In the genomic region with DNA sequence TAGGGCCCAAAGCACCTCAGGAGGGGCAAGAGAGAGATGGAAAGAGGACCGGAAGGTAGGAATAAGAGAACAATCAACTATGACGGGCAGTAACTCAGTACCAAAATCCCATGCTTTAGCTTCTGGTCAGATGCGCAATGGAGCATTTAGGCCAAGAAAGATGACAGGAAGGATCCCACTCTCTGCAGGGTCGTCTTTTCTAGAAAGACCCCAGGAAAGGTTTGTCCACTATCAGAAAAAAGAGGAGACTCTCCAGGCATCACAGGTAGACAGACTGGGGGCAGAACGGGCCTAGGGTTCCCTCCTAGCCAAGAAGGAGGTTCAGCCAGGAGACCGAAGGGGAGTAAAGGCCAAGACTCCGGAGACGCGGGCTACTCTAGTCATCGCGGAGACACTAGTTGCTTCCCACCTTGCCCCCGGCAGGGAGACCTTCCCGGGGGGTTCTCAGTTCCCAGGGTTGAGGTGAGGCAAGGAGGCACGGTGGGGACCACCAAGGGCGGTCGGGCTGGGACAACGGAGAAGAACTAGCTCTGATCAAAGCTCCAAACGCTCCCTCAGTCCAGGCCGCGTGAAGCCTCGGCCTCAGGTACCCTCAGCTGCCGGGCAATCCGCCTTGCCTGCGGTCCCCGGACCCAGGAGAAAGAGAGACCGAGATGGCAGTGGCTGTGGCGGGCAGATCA, we compare ENCODE assay signal across 8 mouse cellular contexts. TPM values are rescaled to one million over a fixed set of nuclear protein-coding genes. Genes with fewer than 3 reads are reported as not detected.
A peak's percentile ranks its signal among the peaks of the same experiment; 100 is the strongest.
DNase-seq lines count a peak whose midpoint lies in the region; ATAC-seq and TF ChIP-seq lines count a peak whose summit lies in the region.

No protein-coding gene starts in this region.

- H3K36me3 ChIP-seq in G1E (replicated peaks): peaks cover 55% of the 10 kb centered on the region
- H3K36me3 ChIP-seq in forebrain, embryonic 11.5 days (ENCODE audit: control insufficient read depth, insufficient read depth, low read length): peaks cover 2% of the 10 kb centered on the region; the same call in 1 of the 2 replicates
- peaks cover 11% of the 10 kb centered on the region; the same call in 1 of the 2 replicates for H3K36me3 ChIP-seq in hindbrain, postnatal 0 days (ENCODE audit: insufficient read depth, low read length)
- H3K36me3 ChIP-seq in lung, embryonic 16.5 days (ENCODE audit: control insufficient read depth, insufficient read depth, low read length): no peaks in the 10 kb centered on the region; the same call in 1 of the 2 replicates

- peak overlapping the region; percentile 94 for H3K9ac ChIP-seq in forebrain, embryonic 11.5 days (ENCODE audit: low read length)
- peak overlapping the region; percentile 98 for H3K9ac ChIP-seq in hindbrain, postnatal 0 days (replicated peaks; ENCODE audit: low read length)
- H3K9ac ChIP-seq in lung, embryonic 16.5 days (ENCODE audit: low read length): peak overlapping the region; percentile 97

- peak overlapping the region; percentile 76 for H3K4me2 ChIP-seq in forebrain, embryonic 11.5 days (ENCODE audit: low read depth, low read length, severe bottlenecking)
- H3K4me2 ChIP-seq in hindbrain, postnatal 0 days (ENCODE audit: low read depth, low read length): peak overlapping the region; percentile 99
- H3K4me2 ChIP-seq in lung, embryonic 16.5 days (ENCODE audit: low read depth, low read length): peak overlapping the region; percentile 75

- peak overlapping the region; percentile 96 for H3K4me3 ChIP-seq in G1E (ENCODE audit: low read depth, low read length)
- H3K4me3 ChIP-seq in forebrain, embryonic 11.5 days (ENCODE audit: low read depth, low read length): peak overlapping the region; percentile 94
- H3K4me3 ChIP-seq in hindbrain, postnatal 0 days (ENCODE audit: low read length): peak overlapping the region; percentile 92
- H3K4me3 ChIP-seq in lung, embryonic 16.5 days (ENCODE audit: low read length): peak overlapping the region; percentile 92

- DNase-seq in gastrocnemius, postnatal 25 days: peak; percentile 13
- DNase-seq in gastrocnemius, postnatal 10 days: no peak
- DNase-seq in G1E (ENCODE audit: low spot score): peak; percentile 9
- DNase-seq in forebrain, embryonic 11.5 days (ENCODE audit: low spot score): no peak
- DNase-seq in hindbrain, postnatal 0 days (ENCODE audit: low spot score): peak; percentile 3
- peak; percentile 37 for DNase-seq in spleen, adult 12 weeks (ENCODE audit: low spot score)

- no peaks in the 10 kb centered on the region for H3K27me3 ChIP-seq in G1E (ENCODE audit: insufficient read depth, low read length)
- H3K27me3 ChIP-seq in forebrain, embryonic 11.5 days (ENCODE audit: control insufficient read depth, insufficient read depth, low read length): no peaks in the 10 kb centered on the region
- H3K27me3 ChIP-seq in hindbrain, postnatal 0 days (ENCODE audit: insufficient read depth, low read length): no peaks in the 10 kb centered on the region
- H3K27me3 ChIP-seq in lung, embryonic 16.5 days (ENCODE audit: control insufficient read depth, insufficient read depth, low read depth, low read length): no peaks in the 10 kb centered on the region

- 2% methylated on average over 26 of the region's 27 CpGs for WGBS in forebrain, embryonic 11.5 days
- WGBS in hindbrain, postnatal 0 days: 2% methylated on average over 27 of the region's 27 CpGs
- 1% methylated on average over 27 of the region's 27 CpGs for WGBS in lung, embryonic 16.5 days

- peaks cover 57% of the 10 kb centered on the region for H3K4me1 ChIP-seq in G1E (ENCODE audit: insufficient read depth, low read depth, low read length)
- peaks cover 6% of the 10 kb centered on the region; the same call in 1 of the 2 replicates for H3K4me1 ChIP-seq in forebrain, embryonic 11.5 days (replicated peaks; ENCODE audit: control insufficient read depth, insufficient read depth, low read length)
- H3K4me1 ChIP-seq in hindbrain, postnatal 0 days (ENCODE audit: insufficient read depth, low read length): 0 out of 2 replicates have a peak, but pooled peaks cover 8% of the 10 kb centered on the region
- peaks cover 15% of the 10 kb centered on the region for H3K4me1 ChIP-seq in lung, embryonic 16.5 days (replicated peaks; ENCODE audit: control insufficient read depth, insufficient read depth, low read length)

- no peak for ATAC-seq in G1E (ENCODE audit: extremely low read depth, insufficient number of reproducible peaks, low FRiP score, poor library complexity, severe bottlenecking)
- ATAC-seq in forebrain, embryonic 11.5 days (replicated peaks; ENCODE audit: low FRiP score): no peak; the same call in 1 of the 2 replicates
- peak; percentile 1; the same call in 1 of the 2 replicates for ATAC-seq in hindbrain, postnatal 0 days
- 0 out of 2 replicates have a peak, but pooled peaks have one; percentile 0 for ATAC-seq in lung, embryonic 16.5 days (ENCODE audit: low read depth)
- no peak for ATAC-seq in CD4-positive, CD25-positive, alpha-beta regulatory T cell, adult 4 months

- TF ChIP-seq CTCF in G1E (IDR thresholded peaks at IDR 0.05; ENCODE audit: low read depth, low read length): no peak
- no peak for TF ChIP-seq CTCF in hindbrain, postnatal 0 days (IDR thresholded peaks at IDR 0.05; ENCODE audit: low read depth)

- H3K27ac ChIP-seq in forebrain, embryonic 11.5 days (ENCODE audit: low read depth, low read length): peak overlapping the region; percentile 66; the same call in 1 of the 2 replicates
- H3K27ac ChIP-seq in hindbrain, postnatal 0 days: peak overlapping the region; percentile 93
- H3K27ac ChIP-seq in lung, embryonic 16.5 days (ENCODE audit: low read length): peak overlapping the region; percentile 67

- no peaks in the 10 kb centered on the region for H3K9me3 ChIP-seq in G1E (replicated peaks)
- H3K9me3 ChIP-seq in forebrain, embryonic 11.5 days (ENCODE audit: control insufficient read depth, low read length): no peaks in the 10 kb centered on the region
- no peaks in the 10 kb centered on the region for H3K9me3 ChIP-seq in hindbrain, postnatal 0 days (ENCODE audit: low read length)
- H3K9me3 ChIP-seq in lung, embryonic 16.5 days (ENCODE audit: control insufficient read depth, low read length): no peaks in the 10 kb centered on the region

RNA-seq across cellular contexts. Expression of a gene that starts 0.8 kb away (rescaled TPM):
- total RNA-seq in gastrocnemius, postnatal 25 days (2021): 1 to 10 TPM; 7.3 to 7.9 TPM
- total RNA-seq in gastrocnemius, postnatal 10 days (2021): 1 to 10 TPM; 7.0 to 9.3 TPM
- 14.8 and 17.9 TPM in 2 replicates for total RNA-seq in G1E (2014; fragmentation: Nextera tagmentation)
- total RNA-seq in G1E (2017): 6.9 and 7.6 TPM in 2 replicates
- polyA plus RNA-seq in G1E (2012): 43.8 and 61.3 TPM in 2 replicates
- 18.1 and 19.2 TPM in 2 replicates for polyA plus RNA-seq in forebrain, embryonic 11.5 days (2014; fragmentation: Nextera tagmentation; extraction: Ambion mirVana)
- total RNA-seq in hindbrain, postnatal 0 days (2014; rRNA removed): 12.4 and 15.2 TPM in 2 replicates
- polyA plus RNA-seq in hindbrain, postnatal 0 days (2015; fragmentation: Nextera tagmentation; extraction: Ambion mirVana): 14.0 and 15.5 TPM in 2 replicates
- polyA plus RNA-seq in lung, embryonic 16.5 days (2015; fragmentation: Nextera tagmentation; extraction: Ambion mirVana): 15.6 and 16.2 TPM in 2 replicates
- polyA plus RNA-seq in CD4-positive, CD25-positive, alpha-beta regulatory T cell, adult 4 months (2017; shearing (Covaris generic)): 1 to 10 TPM; 3.6 to 6.5 TPM

RNA-seq across cellular contexts. Expression of a gene that starts 23.6 kb away (rescaled TPM):
- 10 to 100 TPM; 64.0 to 76.2 TPM for total RNA-seq in gastrocnemius, postnatal 25 days (2021)
- total RNA-seq in gastrocnemius, postnatal 10 days (2021): 100 to 1,000 TPM in 1 of 2 experiments, 10 to 100 TPM in 1; 89.9 to 102 TPM
- total RNA-seq in G1E (2014; fragmentation: Nextera tagmentation) (26.8 and 36.6 TPM in 2 replicates), G1E (2017) (30.6 and 32.9 TPM in 2 replicates)
- 14.3 and 15.8 TPM in 2 replicates for polyA plus RNA-seq in G1E (2012)
- polyA plus RNA-seq in forebrain, embryonic 11.5 days (2014; fragmentation: Nextera tagmentation; extraction: Ambion mirVana): 108 and 117 TPM in 2 replicates
- total RNA-seq in hindbrain, postnatal 0 days (2014; rRNA removed): 94.4 and 106 TPM in 2 replicates
- 143 and 154 TPM in 2 replicates for polyA plus RNA-seq in hindbrain, postnatal 0 days (2015; fragmentation: Nextera tagmentation; extraction: Ambion mirVana)
- 112 and 120 TPM in 2 replicates for polyA plus RNA-seq in lung, embryonic 16.5 days (2015; fragmentation: Nextera tagmentation; extraction: Ambion mirVana)
- 10 to 100 TPM; 81.0 to 98.1 TPM for polyA plus RNA-seq in CD4-positive, CD25-positive, alpha-beta regulatory T cell, adult 4 months (2017; shearing (Covaris generic))

RNA-seq across cellular contexts. Expression of a gene that starts 24.6 kb away (rescaled TPM):
- total RNA-seq in gastrocnemius, postnatal 25 days (2021): 1,000 to 10,000 TPM; 1,062 to 1,195 TPM
- total RNA-seq in gastrocnemius, postnatal 10 days (2021): 100 to 1,000 TPM; 824 to 997 TPM
- total RNA-seq in G1E (2014; fragmentation: Nextera tagmentation) (3.3 and 3.5 TPM in 2 replicates), G1E (2017) (1.6 and 2.6 TPM in 2 replicates)
- polyA plus RNA-seq in G1E (2012): 2.8 and 3.1 TPM in 2 replicates
- 8.9 and 9.7 TPM in 2 replicates for polyA plus RNA-seq in forebrain, embryonic 11.5 days (2014; fragmentation: Nextera tagmentation; extraction: Ambion mirVana)
- 63.4 and 71.8 TPM in 2 replicates for total RNA-seq in hindbrain, postnatal 0 days (2014; rRNA removed)
- polyA plus RNA-seq in hindbrain, postnatal 0 days (2015; fragmentation: Nextera tagmentation; extraction: Ambion mirVana): 42.4 and 47.7 TPM in 2 replicates
- polyA plus RNA-seq in lung, embryonic 16.5 days (2015; fragmentation: Nextera tagmentation; extraction: Ambion mirVana): 19.6 and 19.8 TPM in 2 replicates
- polyA plus RNA-seq in CD4-positive, CD25-positive, alpha-beta regulatory T cell, adult 4 months (2017; shearing (Covaris generic)): 1 to 10 TPM; 1.0 TPM

RNA-seq across cellular contexts. Expression of a gene that starts 54.8 kb away (rescaled TPM):
- total RNA-seq in gastrocnemius, postnatal 25 days (2021): 10 to 100 TPM; 36.6 to 43.0 TPM
- 10 to 100 TPM; 23.3 to 25.3 TPM for total RNA-seq in gastrocnemius, postnatal 10 days (2021)
- total RNA-seq in G1E (2014; fragmentation: Nextera tagmentation) (22.4 and 40.9 TPM in 2 replicates), G1E (2017) (22.7 and 24.5 TPM in 2 replicates)
- polyA plus RNA-seq in G1E (2012): 7.9 and 9.0 TPM in 2 replicates
- polyA plus RNA-seq in forebrain, embryonic 11.5 days (2014; fragmentation: Nextera tagmentation; extraction: Ambion mirVana): 20.9 and 21.1 TPM in 2 replicates
- 57.3 and 65.8 TPM in 2 replicates for total RNA-seq in hindbrain, postnatal 0 days (2014; rRNA removed)
- polyA plus RNA-seq in hindbrain, postnatal 0 days (2015; fragmentation: Nextera tagmentation; extraction: Ambion mirVana): 12.5 and 12.9 TPM in 2 replicates
- polyA plus RNA-seq in lung, embryonic 16.5 days (2015; fragmentation: Nextera tagmentation; extraction: Ambion mirVana): 7.5 and 7.6 TPM in 2 replicates
- polyA plus RNA-seq in CD4-positive, CD25-positive, alpha-beta regulatory T cell, adult 4 months (2017; shearing (Covaris generic)): 1 to 10 TPM; 6.9 to 8.8 TPM

Comparison
In these comparisons a context has a peak if more than half of its experiments do, and no peak if none do; other contexts are left out.
1. DNase-seq: peak in gastrocnemius, postnatal 25 days (single experiment), G1E (single experiment), hindbrain, postnatal 0 days (single experiment) and spleen, adult 12 weeks (single experiment); none in gastrocnemius, postnatal 10 days (single experiment) and forebrain, embryonic 11.5 days (single experiment).
2. ATAC-seq: peak in hindbrain, postnatal 0 days (single experiment) and lung, embryonic 16.5 days (single experiment); none in G1E (single experiment), forebrain, embryonic 11.5 days (single experiment) and CD4-positive, CD25-positive, alpha-beta regulatory T cell, adult 4 months (single experiment).
3. Peak in every context shown above with its lines, with median percentiles within 50 percentile points of each other: H3K4me3 ChIP-seq, H3K27ac ChIP-seq, H3K4me2 ChIP-seq and H3K9ac ChIP-seq.